Mouse (Mus musculus): ENCODE measurements around the gene Acvr2b. TPM values are rescaled to one million over a fixed set of nuclear protein-coding genes. Genes with fewer than 3 reads are reported as not detected.
A peak's percentile ranks its signal among the peaks of the same experiment; 100 is the strongest.

The Acvr2b gene
- polyA plus RNA-seq, 1 experiment from 2014 or later: 31.1 TPM

GRCm38 (mm10) chr9:119401351-119401750 is 567 bp upstream of the Acvr2b start:
- Histone ChIP-seq H3K4me1 (replicated peaks; ENCODE audit: control insufficient read depth, insufficient read depth, low read length) (peaks cover 8% of the 10 kb centered on the region), H3K9me3 (ENCODE audit: control insufficient read depth, low read length) (no peaks in the 10 kb centered on the region), H3K27me3 (replicated peaks; ENCODE audit: control insufficient read depth, insufficient read depth, low read length) (no peaks in the 10 kb centered on the region), H3K27ac (ENCODE audit: low read depth) (0 out of 2 replicates have a peak overlapping the region, but pooled peaks have one; percentile 16), H3K9ac (ENCODE audit: low read length) (peak overlapping the region; percentile 37), H3K4me3 (ENCODE audit: low read depth, low read length) (peak overlapping the region; percentile 92), H3K36me3 (ENCODE audit: control insufficient read depth, insufficient read depth, low read length) (no peaks in the 10 kb centered on the region), H3K4me2 (ENCODE audit: low read length) (peak overlapping the region; percentile 92)
- DNase-seq (ENCODE audit: low spot score) (no peak), ATAC-seq (replicated peaks; ENCODE audit: low FRiP score, low TSS enrichment, low read depth) (no peak; the same call in 1 of the 2 replicates)
- 4% methylated on average over 7 of the region's 7 CpGs for WGBS

GRCm38 (mm10) chr9:119402253-119403235 is 626 bp downstream of the Acvr2b start:
- Histone ChIP-seq H3K27ac (ENCODE audit: low read depth) (peak overlapping the region; percentile 97), H3K9ac (ENCODE audit: low read length) (peak overlapping the region; percentile 96), H3K4me2 (ENCODE audit: low read length) (peak overlapping the region; percentile 92), H3K4me3 (ENCODE audit: low read depth, low read length) (peak overlapping the region; percentile 92), H3K4me1 (replicated peaks; ENCODE audit: control insufficient read depth, insufficient read depth, low read length) (peaks cover 8% of the 10 kb centered on the region), H3K9me3 (ENCODE audit: control insufficient read depth, low read length) (no peaks in the 10 kb centered on the region), H3K27me3 (replicated peaks; ENCODE audit: control insufficient read depth, insufficient read depth, low read length) (no peaks in the 10 kb centered on the region), H3K36me3 (ENCODE audit: control insufficient read depth, insufficient read depth, low read length) (no peaks in the 10 kb centered on the region)
- ATAC-seq (replicated peaks; ENCODE audit: low FRiP score, low TSS enrichment, low read depth) (peak; percentile 1; the same call in 1 of the 2 replicates), DNase-seq (ENCODE audit: low spot score) (peak; percentile 83)
- under 1% methylated on average over 118 of the region's 127 CpGs for WGBS

GRCm38 (mm10) chr9:119403236-119403641 is 1.3 kb downstream of the Acvr2b start:
- under 1% methylated on average over 26 of the region's 26 CpGs for WGBS
- H3K27me3 ChIP-seq (replicated peaks; ENCODE audit: control insufficient read depth, insufficient read depth, low read length): no peaks in the 10 kb centered on the region
- peak overlapping the region; percentile 97 for H3K27ac ChIP-seq (ENCODE audit: low read depth)
- H3K9me3 ChIP-seq (ENCODE audit: control insufficient read depth, low read length): no peaks in the 10 kb centered on the region
- H3K4me3 ChIP-seq (ENCODE audit: low read depth, low read length): peak overlapping the region; percentile 92
- H3K9ac ChIP-seq (ENCODE audit: low read length): peak overlapping the region; percentile 96
- peaks cover 8% of the 10 kb centered on the region for H3K4me1 ChIP-seq (replicated peaks; ENCODE audit: control insufficient read depth, insufficient read depth, low read length)
- no peak; the same call in 1 of the 2 replicates for ATAC-seq (replicated peaks; ENCODE audit: low FRiP score, low TSS enrichment, low read depth)
- H3K36me3 ChIP-seq (ENCODE audit: control insufficient read depth, insufficient read depth, low read length): no peaks in the 10 kb centered on the region
- peak overlapping the region; percentile 92 for H3K4me2 ChIP-seq (ENCODE audit: low read length)
- no peak for DNase-seq (ENCODE audit: low spot score)

DNA sequence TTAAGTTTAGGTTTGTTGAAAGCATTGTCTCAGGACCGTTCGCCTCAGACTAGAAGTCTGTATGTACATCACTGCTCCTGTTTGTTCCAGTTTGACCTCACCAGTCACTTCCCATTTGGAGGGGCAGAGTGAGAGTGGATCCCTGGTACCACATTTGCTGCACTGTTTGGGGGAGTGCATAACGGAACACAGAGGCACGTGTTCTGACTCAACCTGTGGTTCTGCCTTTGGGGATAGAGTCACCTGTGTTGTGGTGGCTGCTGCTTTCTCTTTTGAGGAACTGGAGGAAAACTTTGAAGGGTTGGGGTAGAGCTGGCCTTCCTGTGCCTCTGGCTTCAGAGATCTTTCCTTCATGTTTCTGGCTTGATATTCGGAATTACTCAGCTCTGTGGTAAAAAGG is 2.2 kb downstream of the Acvr2b start:
- H3K27me3 ChIP-seq (replicated peaks; ENCODE audit: control insufficient read depth, insufficient read depth, low read length): no peaks in the 10 kb centered on the region
- H3K9ac ChIP-seq (ENCODE audit: low read length): no peak overlapping the region
- peak overlapping the region; percentile 92 for H3K4me2 ChIP-seq (ENCODE audit: low read length)
- DNase-seq (ENCODE audit: low spot score): no peak
- 66% methylated on average over 5 of the region's 5 CpGs for WGBS
- peak overlapping the region; percentile 92 for H3K4me3 ChIP-seq (ENCODE audit: low read depth, low read length)
- no peaks in the 10 kb centered on the region for H3K36me3 ChIP-seq (ENCODE audit: control insufficient read depth, insufficient read depth, low read length)
- no peak overlapping the region for H3K27ac ChIP-seq (ENCODE audit: low read depth)
- no peak for ATAC-seq (replicated peaks; ENCODE audit: low FRiP score, low TSS enrichment, low read depth)
- H3K4me1 ChIP-seq (replicated peaks; ENCODE audit: control insufficient read depth, insufficient read depth, low read length): peaks cover 14% of the 10 kb centered on the region
- H3K9me3 ChIP-seq (ENCODE audit: control insufficient read depth, low read length): no peaks in the 10 kb centered on the region

DNA sequence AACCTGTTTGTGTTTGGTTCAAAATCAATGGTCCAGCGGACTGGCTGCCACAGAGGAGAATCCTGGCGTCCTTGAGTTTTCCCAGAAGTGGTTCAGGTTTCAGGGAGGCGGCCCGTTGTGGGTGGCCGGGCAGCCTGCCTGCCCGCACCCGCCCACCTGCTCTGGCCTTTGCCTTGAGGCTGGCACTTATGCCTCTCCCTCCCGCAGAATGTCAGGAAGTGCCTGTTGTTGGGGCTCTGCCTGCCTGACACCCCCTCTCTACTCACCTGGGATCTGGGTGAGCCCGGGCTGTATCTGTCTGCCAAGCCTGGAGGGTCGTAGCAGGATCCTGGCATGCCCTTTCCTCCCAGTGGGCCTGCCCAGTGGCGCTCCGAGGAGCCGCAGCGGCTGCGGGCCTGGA is 6.0 kb downstream of the Acvr2b start:
- 65% methylated on average over 15 of the region's 15 CpGs for whole genome bisulfite sequencing
- DNase-seq (ENCODE audit: low spot score) (no peak), ATAC-seq (replicated peaks; ENCODE audit: low FRiP score, low TSS enrichment, low read depth) (no peak)
- Histone ChIP-seq H3K4me3 (ENCODE audit: low read depth, low read length) (no peak overlapping the region), H3K36me3 (ENCODE audit: control insufficient read depth, insufficient read depth, low read length) (no peaks in the 10 kb centered on the region), H3K4me1 (replicated peaks; ENCODE audit: control insufficient read depth, insufficient read depth, low read length) (peaks cover 20% of the 10 kb centered on the region), H3K9me3 (ENCODE audit: control insufficient read depth, low read length) (peaks cover 5% of the 10 kb centered on the region; the same call in 1 of the 2 replicates), H3K9ac (ENCODE audit: low read length) (no peak overlapping the region), H3K4me2 (ENCODE audit: low read length) (no peak overlapping the region), H3K27ac (ENCODE audit: low read depth) (no peak overlapping the region), H3K27me3 (replicated peaks; ENCODE audit: control insufficient read depth, insufficient read depth, low read length) (no peaks in the 10 kb centered on the region)

- no peak overlapping the region for H3K4me2 ChIP-seq (ENCODE audit: low read length)
- no peak overlapping the region for H3K4me3 ChIP-seq (ENCODE audit: low read depth, low read length)
- peaks cover 10% of the 10 kb centered on the region; the same call in 1 of the 2 replicates for H3K9me3 ChIP-seq (ENCODE audit: control insufficient read depth, low read length)
- H3K36me3 ChIP-seq (ENCODE audit: control insufficient read depth, insufficient read depth, low read length): no peaks in the 10 kb centered on the region
- H3K27me3 ChIP-seq (replicated peaks; ENCODE audit: control insufficient read depth, insufficient read depth, low read length): no peaks in the 10 kb centered on the region
- DNase-seq (ENCODE audit: low spot score): no peak
- 65% methylated on average over 11 of the region's 11 CpGs for WGBS
- ATAC-seq (replicated peaks; ENCODE audit: low FRiP score, low TSS enrichment, low read depth): no peak
- H3K27ac ChIP-seq (ENCODE audit: low read depth): no peak overlapping the region; the same call in 1 of the 2 replicates
- peaks cover 12% of the 10 kb centered on the region for H3K4me1 ChIP-seq (replicated peaks; ENCODE audit: control insufficient read depth, insufficient read depth, low read length)
- no peak overlapping the region for H3K9ac ChIP-seq (ENCODE audit: low read length)
Observed at GRCm38 (mm10) chr9:119408898-119409664, 7.2 kb downstream of the Acvr2b start.

- Histone ChIP-seq H3K27ac (ENCODE audit: low read depth) (no peak overlapping the region), H3K36me3 (ENCODE audit: control insufficient read depth, insufficient read depth, low read length) (no peaks in the 10 kb centered on the region), H3K4me1 (replicated peaks; ENCODE audit: control insufficient read depth, insufficient read depth, low read length) (peaks cover 11% of the 10 kb centered on the region; the same call in 1 of the 2 replicates), H3K4me3 (ENCODE audit: low read depth, low read length) (no peak overlapping the region), H3K27me3 (replicated peaks; ENCODE audit: control insufficient read depth, insufficient read depth, low read length) (no peaks in the 10 kb centered on the region), H3K9me3 (ENCODE audit: control insufficient read depth, low read length) (peaks cover 10% of the 10 kb centered on the region; the same call in 1 of the 2 replicates), H3K4me2 (ENCODE audit: low read length) (no peak overlapping the region), H3K9ac (ENCODE audit: low read length) (no peak overlapping the region)
- ATAC-seq (replicated peaks; ENCODE audit: low FRiP score, low TSS enrichment, low read depth) (no peak), DNase-seq (ENCODE audit: low spot score) (no peak)
- WGBS: 78% methylated on average over 5 of the region's 5 CpGs
Observed at GRCm38 (mm10) chr9:119409864-119410263, 7.9 kb downstream of the Acvr2b start.

DNA sequence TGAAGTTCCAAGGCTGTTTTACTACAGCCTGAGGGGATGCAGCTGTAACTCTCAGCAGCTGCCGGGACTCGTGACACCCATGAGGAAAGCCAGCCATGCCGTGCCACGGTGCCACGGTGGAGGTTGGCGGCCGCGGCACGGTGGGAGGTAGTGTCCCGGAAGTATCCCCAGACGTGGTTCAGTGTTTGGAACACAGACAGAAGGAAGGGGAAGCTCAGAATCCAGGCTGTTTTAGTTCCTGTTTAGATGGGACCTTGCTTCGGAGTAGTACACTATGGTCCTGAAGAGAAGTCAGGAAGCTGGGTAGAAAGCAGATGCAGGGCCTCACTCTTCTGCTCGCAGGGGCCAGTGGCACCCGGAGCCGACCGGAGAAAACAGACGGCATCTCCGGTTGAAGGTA is 16.1 kb downstream of the Acvr2b start:
- H3K9ac ChIP-seq (ENCODE audit: low read length): no peak overlapping the region
- 61% methylated on average over 18 of the region's 18 CpGs for WGBS
- H3K27ac ChIP-seq (ENCODE audit: low read depth): peak overlapping the region; percentile 6; the same call in 1 of the 2 replicates
- no peaks in the 10 kb centered on the region for H3K27me3 ChIP-seq (replicated peaks; ENCODE audit: control insufficient read depth, insufficient read depth, low read length)
- DNase-seq (ENCODE audit: low spot score): no peak
- no peak for ATAC-seq (replicated peaks; ENCODE audit: low FRiP score, low TSS enrichment, low read depth)
- peaks cover 3% of the 10 kb centered on the region; the same call in 1 of the 2 replicates for H3K9me3 ChIP-seq (ENCODE audit: control insufficient read depth, low read length)
- no peaks in the 10 kb centered on the region for H3K36me3 ChIP-seq (ENCODE audit: control insufficient read depth, insufficient read depth, low read length)
- 0 out of 2 replicates have a peak, but pooled peaks cover 4% of the 10 kb centered on the region for H3K4me1 ChIP-seq (replicated peaks; ENCODE audit: control insufficient read depth, insufficient read depth, low read length)
- H3K4me3 ChIP-seq (ENCODE audit: low read depth, low read length): no peak overlapping the region; the same call in 1 of the 2 replicates
- peak overlapping the region; percentile 35 for H3K4me2 ChIP-seq (ENCODE audit: low read length)
